Mouse (Mus musculus): Measurements from ENCODE around the gene Errfi1. TPM values are rescaled to one million over a fixed set of nuclear protein-coding genes. Genes with fewer than 3 reads are reported as not detected.

The Errfi1 gene
- polyA plus RNA-seq, 1 experiment: 32.4 TPM

GRCm38 (mm10) chr4:150909451-150910156 lies 55.9 kb downstream of the Errfi1 start:
- peak overlapping the region; percentile 64 for H3K4me3 ChIP-seq (replicated peaks; ENCODE audit: insufficient read depth, low read depth, low read length)
- under 1% methylated on average over 56 of the region's 56 CpGs for WGBS
- 0 out of 2 replicates have a peak, but pooled peaks cover 2% of the 10 kb centered on the region for H3K4me1 ChIP-seq (ENCODE audit: control insufficient read depth, insufficient read depth, low read length)
- TF ChIP-seq POLR2A (IDR thresholded peaks at IDR 0.05; ENCODE audit: borderline replicate concordance, insufficient read depth, low read length) (peak; percentile 95), CTCF (IDR thresholded peaks at IDR 0.05; ENCODE audit: borderline replicate concordance, insufficient read depth, low read depth, low read length) (no peak)
- DNase-seq: peak; percentile 99 to 100
- H3K27me3 ChIP-seq (ENCODE audit: control insufficient read depth, insufficient read depth, low read length): no peaks in the 10 kb centered on the region
- H3K27ac ChIP-seq (ENCODE audit: insufficient read depth, low read length): peak overlapping the region; percentile 69

- 82% methylated on average over 19 of the region's 19 CpGs for WGBS
- Histone ChIP-seq H3K4me1 (ENCODE audit: control insufficient read depth, insufficient read depth, low read length) (peaks cover 2% of the 10 kb centered on the region; the same call in 1 of the 2 replicates), H3K27me3 (ENCODE audit: control insufficient read depth, insufficient read depth, low read length) (no peaks in the 10 kb centered on the region), H3K4me3 (replicated peaks; ENCODE audit: insufficient read depth, low read depth, low read length) (peak overlapping the region; percentile 39), H3K27ac (ENCODE audit: insufficient read depth, low read length) (peak overlapping the region; percentile 46)
- DNase-seq: no peak
- TF ChIP-seq POLR2A (IDR thresholded peaks at IDR 0.05; ENCODE audit: borderline replicate concordance, insufficient read depth, low read length): no peak
- TF ChIP-seq CTCF (IDR thresholded peaks at IDR 0.05; ENCODE audit: borderline replicate concordance, insufficient read depth, low read depth, low read length): no peak
Measured at GRCm38 (mm10) chr4:150910164-150910951, 56.6 kb downstream of the Errfi1 start.

DNA sequence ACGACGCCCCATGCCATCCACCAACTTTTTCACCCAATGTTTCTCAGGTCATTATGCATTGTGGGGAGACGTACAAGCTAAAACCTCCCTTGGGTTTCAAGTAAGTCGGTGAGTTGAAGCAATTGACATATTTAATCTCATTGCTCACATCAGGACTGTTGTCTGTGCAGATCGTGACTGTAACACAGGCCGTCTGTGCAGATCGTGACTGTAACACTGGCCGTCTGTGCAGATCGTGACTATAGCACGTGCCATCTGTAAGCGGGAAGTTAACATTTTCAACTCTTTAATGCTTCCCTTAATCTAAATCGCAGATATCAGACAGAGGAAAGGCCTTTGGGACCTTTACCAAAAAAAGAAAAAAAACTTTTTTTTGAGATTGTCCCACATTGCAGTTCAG lies 60.0 kb downstream of the Errfi1 start:
- Histone ChIP-seq H3K4me3 (replicated peaks; ENCODE audit: insufficient read depth, low read depth, low read length) (peak overlapping the region; percentile 78), H3K27ac (ENCODE audit: insufficient read depth, low read length) (peak overlapping the region; percentile 80), H3K4me1 (ENCODE audit: control insufficient read depth, insufficient read depth, low read length) (peaks cover 2% of the 10 kb centered on the region; the same call in 1 of the 2 replicates), H3K27me3 (ENCODE audit: control insufficient read depth, insufficient read depth, low read length) (no peaks in the 10 kb centered on the region)
- WGBS: 13% methylated on average over 12 of the region's 12 CpGs
- TF ChIP-seq CTCF (IDR thresholded peaks at IDR 0.05; ENCODE audit: borderline replicate concordance, insufficient read depth, low read depth, low read length) (no peak), POLR2A (IDR thresholded peaks at IDR 0.05; ENCODE audit: borderline replicate concordance, insufficient read depth, low read length) (no peak)
- no peak for DNase-seq

- TF ChIP-seq POLR2A (IDR thresholded peaks at IDR 0.05; ENCODE audit: borderline replicate concordance, insufficient read depth, low read length) (peak; percentile 97; the same call in 1 of the 2 replicates), CTCF (IDR thresholded peaks at IDR 0.05; ENCODE audit: borderline replicate concordance, insufficient read depth, low read depth, low read length) (peak; percentile 54; the same call in 1 of the 2 replicates)
- under 1% methylated on average over 48 of the region's 48 CpGs for WGBS
- H3K4me1 ChIP-seq (ENCODE audit: control insufficient read depth, insufficient read depth, low read length): peaks cover 2% of the 10 kb centered on the region; the same call in 1 of the 2 replicates
Measured at GRCm38 (mm10) chr4:150914290-150914733, 60.6 kb downstream of the Errfi1 start, which contains the start of the genes Park7 and Tnfrsf9. Gene Park7, minus strand, starts transcription at chr4:150914437. Gene Tnfrsf9, plus strand, starts transcription at chr4:150914562.

GRCm38 (mm10) chr4:150915181-150915906 lies 61.6 kb downstream of the Errfi1 start:
- WGBS: 31% methylated on average over 10 of the region's 10 CpGs
- TF ChIP-seq POLR2A (IDR thresholded peaks at IDR 0.05; ENCODE audit: borderline replicate concordance, insufficient read depth, low read length): no peak
- no peak for TF ChIP-seq CTCF (IDR thresholded peaks at IDR 0.05; ENCODE audit: borderline replicate concordance, insufficient read depth, low read depth, low read length)
- no peak for DNase-seq

More at GRCm38 (mm10) chr4:150914290-150914733, 60.6 kb downstream of the Errfi1 start, which contains the start of the genes Park7 and Tnfrsf9:
- Histone ChIP-seq H3K27ac (ENCODE audit: insufficient read depth, low read length) (peak within 1 kb of the TSS; percentile 80), H3K27me3 (ENCODE audit: control insufficient read depth, insufficient read depth, low read length) (no peaks in the 10 kb centered on the region), H3K4me3 (replicated peaks; ENCODE audit: insufficient read depth, low read depth, low read length) (peak within 1 kb of the TSS; percentile 78)
- DNase-seq: peak; percentile 97 to 98

DNA sequence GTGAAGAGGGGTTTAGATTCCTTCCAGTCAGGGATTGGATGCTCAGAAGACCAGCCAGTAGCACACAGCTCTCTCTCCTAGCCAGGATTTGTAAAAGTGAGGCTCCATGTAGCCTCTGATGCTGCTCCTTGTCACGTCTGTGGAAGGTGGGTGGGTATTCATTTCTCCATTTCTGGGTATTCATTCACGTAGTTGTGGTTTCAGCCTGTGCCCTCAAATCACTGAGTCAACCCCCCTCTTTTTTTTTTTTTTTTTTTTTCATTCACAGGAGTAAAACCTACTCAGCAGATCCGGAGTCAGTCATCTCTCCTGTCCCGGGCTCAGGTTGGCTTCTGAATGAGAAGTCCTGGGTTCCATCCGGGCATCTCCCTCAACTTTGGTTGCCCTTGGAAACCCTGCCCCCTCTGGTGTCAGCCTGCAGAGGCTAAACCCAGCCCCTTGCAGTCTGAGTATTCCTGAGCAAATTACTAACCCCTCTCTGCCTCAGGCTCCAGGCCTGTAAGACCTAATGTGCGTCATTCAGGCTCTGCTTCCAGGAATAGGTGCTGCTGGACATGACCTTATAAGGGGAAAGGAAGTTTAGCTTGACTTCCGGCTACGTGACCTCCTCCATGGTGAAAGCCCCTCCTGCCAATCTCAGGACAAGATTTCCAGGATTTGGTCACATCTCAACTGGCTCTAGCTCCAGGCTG lies 63.8 kb downstream of the Errfi1 start:
- WGBS: 61% methylated on average over 8 of the region's 8 CpGs
- TF ChIP-seq CTCF (IDR thresholded peaks at IDR 0.05; ENCODE audit: borderline replicate concordance, insufficient read depth, low read depth, low read length): no peak
- no peak for TF ChIP-seq POLR2A (IDR thresholded peaks at IDR 0.05; ENCODE audit: borderline replicate concordance, insufficient read depth, low read length)
- H3K4me1 ChIP-seq (ENCODE audit: control insufficient read depth, insufficient read depth, low read length): no peaks in the 10 kb centered on the region; the same call in 1 of the 2 replicates
- no peak overlapping the region for H3K4me3 ChIP-seq (replicated peaks; ENCODE audit: insufficient read depth, low read depth, low read length)
- no peak for DNase-seq
- no peaks in the 10 kb centered on the region for H3K27me3 ChIP-seq (ENCODE audit: control insufficient read depth, insufficient read depth, low read length)
- H3K27ac ChIP-seq (ENCODE audit: insufficient read depth, low read length): no peak overlapping the region

More at GRCm38 (mm10) chr4:150915181-150915906, 61.6 kb downstream of the Errfi1 start:
- Histone ChIP-seq H3K4me1 (ENCODE audit: control insufficient read depth, insufficient read depth, low read length) (no peaks in the 10 kb centered on the region; the same call in 1 of the 2 replicates), H3K27me3 (ENCODE audit: control insufficient read depth, insufficient read depth, low read length) (no peaks in the 10 kb centered on the region), H3K4me3 (replicated peaks; ENCODE audit: insufficient read depth, low read depth, low read length) (peak overlapping the region; percentile 78), H3K27ac (ENCODE audit: insufficient read depth, low read length) (peak overlapping the region; percentile 69)

Other genes with a start within 250 kb of the Errfi1 start
- 49.1 and 54.9 TPM in 2 replicates for gene Slc45a1, start 201.7 kb upstream of the Errfi1 start, polyA plus RNA-seq (2012; rRNA removed)
- 362 and 384 TPM in 2 replicates for gene Park7, start 60.5 kb downstream of the Errfi1 start, polyA plus RNA-seq (2012; rRNA removed)
- gene Tnfrsf9, start 60.6 kb downstream of the Errfi1 start, polyA plus RNA-seq (2012; rRNA removed): 0.64 and 0.67 TPM in 2 replicates
- 1.9 and 3.1 TPM in 2 replicates for gene Uts2, start 143.2 kb downstream of the Errfi1 start, polyA plus RNA-seq (2012; rRNA removed)
- gene Per3, start 190.7 kb downstream of the Errfi1 start, polyA plus RNA-seq (2012; rRNA removed): 40.0 TPM in 2 replicates
- gene Vamp3, start 204.0 kb downstream of the Errfi1 start, polyA plus RNA-seq (2012; rRNA removed): 61.3 and 67.9 TPM in 2 replicates
- not detected in 2 replicates for gene Gm13090, start 235.7 kb downstream of the Errfi1 start, polyA plus RNA-seq (2012; rRNA removed)

Measured in cerebellum, adult 2 months (tissue).